Mouse (Mus musculus): ENCODE results near the gene Fosb.

Fosb gene

DNA sequence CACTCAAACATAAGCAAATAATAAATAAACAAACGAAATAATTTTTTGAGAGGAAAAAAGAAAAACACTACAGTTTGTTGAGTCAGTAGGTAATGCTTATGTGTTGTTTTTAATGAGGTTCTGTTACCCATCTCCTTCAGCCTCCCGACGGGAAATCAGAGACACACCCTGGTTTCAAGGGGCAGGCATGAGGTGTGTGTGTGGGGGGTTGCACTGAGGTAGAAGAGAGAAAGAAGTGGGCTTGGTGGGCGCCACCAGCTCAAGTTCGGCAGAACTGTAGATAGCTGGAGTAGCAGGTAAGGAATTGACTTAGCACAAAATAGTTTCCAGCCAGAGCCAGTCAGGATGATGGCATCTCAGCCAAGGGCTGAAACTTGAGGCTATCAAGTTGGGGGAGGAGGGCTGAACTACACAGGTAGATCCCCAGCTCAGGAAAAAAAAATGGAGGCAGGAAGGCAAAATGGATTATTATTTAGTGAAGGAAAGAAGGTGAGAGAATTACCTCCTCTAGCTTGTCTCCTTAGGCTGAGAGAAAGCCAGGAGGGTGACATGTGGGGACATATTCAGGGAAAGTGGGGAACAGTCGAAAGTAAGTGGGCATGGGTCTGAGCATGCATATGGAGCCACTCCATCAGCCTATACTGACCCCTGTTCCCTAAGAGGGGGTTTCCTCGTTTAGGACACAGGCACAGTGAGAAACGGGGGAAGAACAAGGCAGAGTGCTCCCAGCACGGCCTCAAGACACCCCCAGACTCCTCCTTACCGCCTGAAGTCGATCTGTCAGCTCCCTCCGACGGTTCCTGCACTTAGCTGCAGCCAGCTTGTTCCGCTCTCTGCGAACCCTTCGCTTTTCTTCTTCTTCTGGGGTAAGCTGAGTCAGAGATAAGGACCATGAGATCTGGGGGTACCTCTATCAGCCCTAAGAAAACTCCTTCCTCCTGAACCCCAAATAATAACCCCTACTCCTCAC, 3.8 kb downstream of the Fosb start:
- DNase-seq = no peak

DNA sequence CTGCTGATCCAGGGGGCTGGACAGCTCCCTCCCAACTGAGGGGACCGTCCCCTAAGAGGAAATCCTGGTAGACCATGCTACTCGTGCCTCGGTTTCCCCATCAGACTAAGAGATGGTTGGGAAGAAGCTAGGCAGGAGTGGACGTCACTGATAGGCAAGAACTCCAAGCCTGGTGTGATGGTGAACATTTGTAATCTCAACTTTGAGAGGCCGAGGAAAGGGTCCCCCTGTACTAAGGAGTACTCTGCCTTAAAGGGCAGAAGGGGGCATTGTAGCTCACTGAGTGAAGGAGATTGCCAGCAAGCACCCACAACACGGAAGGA, 4.5 kb downstream of the Fosb start:
- no peak for DNase-seq

DNA sequence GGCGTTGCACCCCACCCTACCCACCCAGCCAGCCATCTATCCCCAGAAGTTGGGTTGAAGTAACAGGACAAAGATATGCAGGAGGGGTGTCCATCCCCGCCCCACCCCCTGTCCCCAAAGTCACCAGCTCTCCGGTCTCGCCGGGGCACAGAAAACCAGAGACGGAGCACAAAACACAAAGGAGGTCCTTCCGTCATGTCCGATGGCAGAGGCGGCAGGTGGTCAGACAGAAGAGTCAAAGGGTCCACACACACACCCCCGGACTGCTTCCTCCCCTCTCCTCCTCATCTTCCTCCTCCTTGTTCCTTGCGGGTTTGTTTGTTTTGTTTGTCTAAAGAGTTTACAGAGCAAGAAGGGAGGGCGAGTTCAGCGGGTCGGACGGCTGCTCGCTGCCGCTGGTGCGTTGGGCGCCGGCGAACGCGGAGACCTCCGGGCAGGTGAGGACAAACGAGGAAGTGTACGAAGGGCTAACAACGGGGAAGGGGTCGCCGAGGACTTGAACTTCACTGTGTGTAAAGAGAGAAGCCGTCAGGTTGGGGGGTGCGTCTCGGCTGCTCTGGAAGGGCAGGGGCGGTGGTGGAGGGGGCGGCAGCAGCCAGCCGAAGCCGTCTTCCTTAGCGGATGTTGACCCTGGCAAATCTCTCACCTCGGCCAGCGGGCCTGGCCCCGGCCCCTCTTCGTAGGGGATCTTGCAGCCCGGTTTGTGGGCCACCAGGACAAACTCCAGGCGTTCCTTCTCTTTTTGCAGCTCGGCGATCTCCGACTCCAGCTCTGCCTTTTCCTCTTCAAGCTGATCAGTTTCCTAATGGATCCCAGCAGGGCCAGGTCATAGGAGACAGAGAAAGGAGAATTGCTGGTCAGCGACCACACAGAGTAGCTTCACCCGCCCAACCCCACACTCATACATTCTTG, 5.1 kb downstream of the Fosb start:
- DNase-seq = no peak

DNA sequence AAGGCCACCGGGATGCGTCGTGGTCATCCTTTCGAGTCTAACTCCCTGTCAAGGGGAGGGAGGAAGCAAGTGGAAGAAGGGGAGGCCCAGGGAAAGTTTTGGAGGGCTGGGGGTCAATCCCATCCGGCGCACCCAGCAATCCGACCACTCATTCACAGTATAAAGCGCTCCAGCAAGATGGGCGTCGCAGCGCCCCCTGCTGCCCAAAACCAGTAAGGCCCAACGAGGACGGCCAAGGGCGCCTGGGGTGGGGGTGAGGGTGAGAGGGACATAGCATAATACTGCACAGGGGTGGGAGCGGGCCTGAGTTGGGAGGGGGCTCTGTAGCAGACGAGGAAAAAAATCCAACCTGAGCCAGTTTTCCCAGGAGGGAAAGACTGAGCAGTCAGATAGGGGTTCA, 6.1 kb downstream of the Fosb start:
- DNase-seq = peak; percentile 74 to 86

DNA sequence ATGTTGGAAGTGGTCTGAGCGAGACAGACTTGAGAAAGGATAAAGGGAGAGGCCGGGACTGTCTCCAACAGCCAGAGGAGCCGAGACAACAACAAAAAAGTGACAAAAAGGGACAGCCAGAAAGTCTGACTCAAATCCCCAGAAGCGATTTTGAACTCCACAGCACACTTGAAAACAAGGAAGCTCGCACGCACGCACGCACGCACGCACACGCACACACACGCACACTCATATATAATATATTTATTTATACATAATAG, 6.9 kb downstream of the Fosb start:
- DNase-seq = no peak

DNA sequence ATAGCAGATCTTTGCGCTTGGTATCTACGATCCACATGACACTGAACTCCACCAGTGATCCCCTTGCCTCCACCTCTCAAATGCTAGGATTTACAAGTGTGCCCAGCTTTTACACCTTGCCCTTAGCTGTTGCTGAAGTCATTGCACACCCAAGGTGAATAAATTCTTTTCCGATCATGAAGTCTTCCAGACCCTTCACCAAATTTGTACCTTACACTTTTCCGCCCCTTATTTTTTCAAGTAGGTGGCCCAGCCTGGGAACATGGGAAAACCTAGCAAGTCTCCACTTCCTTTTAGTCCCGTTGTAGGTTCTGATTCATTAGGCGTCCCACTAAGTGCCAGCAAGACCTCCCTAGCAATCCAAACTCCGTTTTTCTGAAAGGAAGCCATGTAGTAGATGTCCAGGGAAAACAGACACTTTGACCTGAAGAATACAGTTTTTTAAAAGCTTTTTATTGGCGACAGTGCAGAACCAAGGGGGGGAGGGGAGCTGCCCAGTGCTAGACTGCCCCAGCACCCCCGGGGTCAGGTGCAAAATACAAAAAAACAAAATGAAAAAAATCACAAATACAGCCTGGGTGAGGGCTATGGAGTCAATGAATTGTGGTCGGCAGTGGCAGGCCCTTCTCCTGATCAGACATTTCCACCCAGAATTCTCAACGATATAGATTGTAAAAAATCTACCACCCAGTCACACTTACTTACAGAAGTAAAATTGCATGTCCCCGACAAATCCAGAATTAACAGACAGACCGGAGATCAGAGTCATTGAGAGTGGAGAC, 7.4 kb downstream of the Fosb start:
- no peak for DNase-seq

DNA sequence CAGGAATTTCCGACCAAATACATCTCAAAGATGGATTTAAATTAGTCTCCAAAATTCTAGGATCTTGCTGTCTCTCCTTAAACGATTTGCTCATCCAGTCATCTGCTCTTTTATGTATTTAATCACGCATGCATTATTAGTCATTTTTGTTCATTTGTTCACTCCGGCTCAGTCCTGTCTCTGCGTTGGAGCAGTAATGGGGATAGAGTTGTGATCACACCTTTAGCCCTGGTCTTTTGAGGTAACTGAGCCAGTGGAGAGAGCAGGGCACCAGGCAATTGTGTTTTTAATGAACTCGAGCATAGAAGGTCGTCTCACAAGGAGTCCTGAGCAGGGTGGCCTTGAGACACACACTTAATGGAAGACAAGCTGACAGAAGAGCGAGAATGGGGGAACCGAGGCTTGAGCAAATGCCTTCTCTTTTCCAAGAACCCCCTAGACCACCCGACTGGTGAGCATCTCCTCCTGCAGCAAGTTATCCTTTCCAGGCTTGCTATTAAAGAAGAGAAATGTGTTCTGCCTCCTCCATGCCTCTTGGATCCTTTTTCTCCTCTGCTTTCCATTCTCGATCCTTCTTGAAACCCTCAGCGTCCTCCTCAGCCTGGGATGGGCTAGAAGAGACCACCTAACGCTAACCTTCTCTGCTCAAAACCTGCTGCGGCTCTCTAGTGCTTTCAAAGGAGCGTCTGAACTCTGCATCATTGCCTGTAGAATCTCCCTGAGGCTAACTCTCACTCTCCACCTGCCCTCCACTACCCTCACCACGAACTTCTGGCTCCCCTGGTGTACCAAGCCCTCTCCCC, 8.2 kb downstream of the Fosb start:
- no peak for DNase-seq

DNA sequence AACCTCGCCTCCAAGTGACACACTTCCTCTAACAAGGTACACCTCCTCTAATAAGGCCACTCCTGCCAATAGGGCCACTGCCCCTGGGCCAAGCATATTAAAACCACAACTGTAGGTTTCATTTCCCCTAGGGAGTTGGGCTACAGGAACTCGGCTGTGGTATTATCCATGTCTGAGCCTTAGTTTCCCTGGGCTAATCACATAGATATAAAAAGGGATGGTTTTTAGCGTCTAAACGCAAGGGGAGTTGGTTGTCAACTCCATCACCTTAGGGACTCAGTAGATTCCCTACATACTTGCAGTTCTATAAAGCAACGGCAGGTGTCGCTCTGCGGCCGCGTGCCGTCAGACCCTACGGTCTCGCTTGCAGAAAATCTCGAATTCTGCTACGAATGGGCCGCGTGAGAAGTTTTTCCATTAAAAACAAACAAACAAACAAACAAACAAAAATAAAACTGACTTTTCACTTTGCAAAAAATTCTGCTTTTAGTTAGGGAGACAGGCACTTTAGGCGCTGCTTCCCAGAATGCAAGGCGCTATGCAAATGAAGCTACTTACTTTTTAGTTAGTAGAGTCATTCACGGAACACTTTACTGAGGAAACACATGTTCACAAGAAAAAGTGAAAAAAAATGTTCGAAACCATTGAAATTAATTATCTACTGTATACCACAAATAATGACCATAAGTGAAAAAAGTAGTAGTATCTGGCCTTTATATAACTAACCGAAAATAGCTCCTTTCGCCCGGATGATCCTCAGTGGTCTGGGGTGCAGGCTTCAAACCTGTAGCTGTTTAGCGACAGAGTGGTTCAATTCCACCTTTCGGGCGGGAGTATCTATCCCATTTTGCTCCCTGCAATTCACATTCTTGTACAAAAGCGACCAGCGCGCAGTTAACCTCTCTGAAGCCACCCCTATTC, 9.1 kb downstream of the Fosb start:
- peak; percentile 69 to 85 for DNase-seq

DNA sequence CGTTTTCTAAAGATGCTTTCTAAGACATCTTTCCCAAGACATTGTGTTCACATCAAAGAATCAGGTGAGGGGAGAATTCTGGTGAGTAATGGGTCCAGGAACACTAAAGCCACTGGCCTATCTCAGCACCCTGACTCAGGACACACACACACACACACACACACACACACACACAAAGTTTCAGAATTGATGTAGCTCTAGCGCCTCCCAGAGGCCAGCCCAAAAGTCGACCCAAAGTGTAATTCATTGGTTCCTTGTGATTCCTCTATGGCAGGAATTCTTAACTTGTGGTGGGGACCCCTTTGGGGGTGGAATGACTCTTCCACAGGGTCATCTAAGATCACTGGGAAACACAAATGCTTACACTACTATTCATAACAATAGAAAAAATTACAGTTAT, 10.7 kb downstream of the Fosb start:
- DNase-seq = peak; percentile 55 to 68

DNA sequence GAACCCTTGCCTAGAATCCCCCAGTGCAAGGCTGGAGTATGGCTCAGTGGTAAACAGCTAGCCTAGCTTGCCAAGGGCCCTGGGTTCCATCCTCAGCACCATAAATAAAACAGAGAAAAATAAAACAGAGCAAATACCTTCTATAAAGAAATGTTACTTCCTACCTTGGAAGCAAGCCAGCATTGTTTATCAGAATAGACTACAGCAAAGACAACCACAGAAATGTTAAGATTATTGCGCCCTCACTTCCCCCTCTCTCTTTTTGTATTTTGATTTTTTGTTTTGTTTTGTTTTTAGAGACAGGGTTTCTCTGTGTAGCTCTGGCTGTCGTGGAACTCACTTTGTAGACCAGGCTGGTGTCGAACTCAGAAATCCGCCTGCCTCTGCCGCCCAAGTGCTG, 12.1 kb downstream of the Fosb start:
- DNase-seq = no peak

DNA sequence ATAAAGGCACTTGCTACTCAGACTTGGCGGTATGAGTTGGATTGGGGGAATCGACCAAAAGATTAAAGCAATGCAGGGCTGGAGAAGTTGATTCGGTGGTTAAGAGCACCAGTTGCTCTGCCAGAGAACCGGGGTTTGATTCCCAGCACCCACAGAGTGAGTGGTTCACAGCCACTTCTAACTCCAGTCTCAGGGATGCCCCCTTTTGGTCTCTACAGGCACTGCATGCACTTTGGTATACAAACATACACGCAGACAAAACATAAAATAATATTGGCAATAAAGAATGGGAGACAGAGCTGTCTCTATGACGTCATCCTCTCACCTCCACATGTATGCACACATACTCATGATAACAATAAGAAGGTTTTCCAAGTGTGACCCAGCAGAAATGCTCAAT, 12.8 kb downstream of the Fosb start:
- no peak for DNase-seq

DNA sequence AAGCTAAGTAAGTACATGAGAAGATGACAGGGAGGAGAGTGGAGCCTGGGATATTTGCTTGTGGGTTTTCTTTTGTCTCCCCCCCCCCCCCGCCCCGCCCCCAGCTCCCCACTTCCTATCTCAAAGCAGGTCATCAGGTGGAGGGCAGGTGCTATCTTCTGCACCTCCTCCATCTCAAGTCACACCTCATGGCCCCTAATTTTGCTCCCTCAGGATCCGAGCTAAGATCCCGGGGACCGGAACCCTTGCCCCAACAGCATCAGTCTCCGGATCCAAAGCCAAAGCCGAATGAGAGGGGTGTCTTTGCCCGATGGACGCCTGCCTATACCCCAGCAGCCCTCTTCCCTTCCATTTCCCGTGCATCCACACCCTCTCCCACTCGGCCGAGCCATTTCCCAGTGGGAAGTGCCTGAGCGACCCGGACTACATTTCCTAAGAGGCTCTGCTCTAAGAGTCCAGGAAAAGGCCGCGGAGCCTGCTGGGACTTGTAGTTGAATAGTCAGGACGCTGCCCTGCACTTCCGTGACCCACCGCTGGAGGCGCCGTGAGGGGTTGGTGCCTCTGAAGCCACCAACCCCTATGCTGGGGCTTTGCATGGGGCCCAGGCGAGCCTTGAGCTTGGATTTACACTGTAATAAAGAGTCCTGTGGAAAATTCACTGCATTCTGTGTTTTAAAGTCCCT, 14.2 kb downstream of the Fosb start:
- DNase-seq = peak; percentile 94 to 97

DNA sequence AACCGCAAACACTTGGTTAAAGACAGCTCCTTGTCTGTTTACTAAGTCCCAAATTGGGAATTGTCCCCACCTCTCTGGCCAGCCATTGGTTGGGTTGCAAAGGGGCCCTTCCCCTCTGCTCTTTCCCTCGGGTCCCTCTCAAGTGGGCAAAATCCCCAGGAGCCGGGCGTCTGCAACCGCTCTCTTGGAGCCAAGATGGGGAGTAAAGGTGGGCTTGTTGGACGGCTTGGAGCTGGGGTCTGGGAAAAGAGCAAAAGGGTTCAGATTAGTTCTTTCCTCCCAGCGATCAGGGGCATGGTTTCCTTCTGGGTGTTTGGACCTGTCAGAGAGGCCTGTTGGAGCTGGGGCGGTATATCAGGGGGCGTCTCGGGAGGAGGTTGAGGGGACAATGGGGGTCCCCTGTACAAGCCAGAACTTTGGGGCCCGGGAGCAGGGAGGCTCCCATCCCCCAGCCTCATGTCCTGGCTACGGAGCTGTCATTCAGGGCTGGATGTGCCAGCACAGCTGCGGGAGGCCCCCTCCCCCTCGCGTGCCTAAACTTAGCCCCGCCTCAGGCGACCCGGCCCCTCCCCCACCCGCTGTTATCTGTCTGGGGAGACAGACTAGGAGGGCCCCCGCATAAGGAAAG, 18.8 kb downstream of the Fosb start:
- DNase-seq = peak; percentile 49 to 67

DNA sequence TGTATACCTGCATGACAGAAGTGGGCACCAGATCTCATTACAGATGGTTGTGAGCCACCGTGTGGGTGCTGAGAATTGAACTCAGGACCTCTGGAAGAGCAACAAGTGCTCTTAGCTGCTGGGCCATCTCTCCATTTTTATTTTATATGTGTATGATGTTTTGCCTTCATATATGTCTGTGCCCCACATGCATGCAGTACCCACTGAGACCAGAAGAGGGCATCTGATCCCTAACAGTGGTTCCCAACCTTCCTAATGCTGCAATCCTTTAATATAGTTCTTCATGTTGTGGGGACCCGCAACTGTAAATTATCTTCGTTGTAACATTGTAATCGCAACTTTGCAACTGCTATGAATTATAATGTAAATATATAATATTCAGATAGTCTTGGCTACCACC, 25.1 kb downstream of the Fosb start:
- peak in 1 of 2 experiments; percentile 75 for DNase-seq

DNA sequence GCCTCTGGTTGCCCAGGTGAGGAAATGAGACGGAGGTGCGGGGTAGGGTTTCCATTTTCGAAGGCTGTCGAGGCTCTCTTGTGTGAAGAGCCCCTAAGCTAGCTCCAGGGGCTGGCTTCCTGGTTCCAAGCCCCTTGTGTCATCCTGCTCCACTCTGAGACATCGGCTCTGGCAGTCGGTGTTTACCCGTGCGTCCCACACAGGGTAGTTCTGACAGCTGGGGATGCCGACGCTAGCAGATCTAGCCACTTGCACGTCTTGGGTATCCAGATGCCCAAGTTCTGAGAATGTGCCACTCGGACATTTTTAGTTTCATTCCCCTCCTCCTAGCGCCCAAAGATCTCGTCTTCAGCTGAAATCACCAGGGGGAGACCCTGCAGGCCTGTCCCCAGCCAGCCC, 26.4 kb downstream of the Fosb start:
- DNase-seq = no peak

DNA sequence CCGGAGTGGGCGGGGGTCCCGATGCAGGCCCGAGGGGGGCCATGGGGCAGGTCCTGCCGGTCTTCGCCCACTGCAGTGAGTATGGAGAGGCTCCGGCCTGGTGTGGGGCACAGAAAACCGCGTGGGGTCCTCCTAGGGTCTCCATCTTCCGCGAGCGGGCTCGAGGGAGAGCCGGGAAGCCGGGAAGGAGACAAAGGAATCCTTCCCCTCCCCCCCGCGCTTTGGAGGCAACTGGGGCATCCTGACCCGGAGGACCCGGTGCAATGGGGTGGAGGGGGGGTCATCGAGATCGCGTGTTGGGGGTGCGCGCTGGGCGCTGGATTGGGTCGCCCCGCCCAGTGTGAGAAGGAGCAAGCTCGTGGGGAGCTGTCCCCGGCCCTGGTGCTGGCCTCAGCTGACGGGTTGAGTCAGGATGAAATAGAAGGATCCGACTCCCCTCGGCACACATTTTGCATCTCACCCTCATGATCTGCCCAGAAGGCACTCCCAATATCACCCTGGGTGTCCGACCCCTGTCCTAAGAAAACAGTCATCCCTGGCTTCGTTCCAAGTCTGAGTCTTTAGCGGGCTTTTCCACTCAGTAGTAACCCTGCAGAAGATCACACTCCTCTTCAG, 27.0 kb downstream of the Fosb start:
- peak; percentile 67 to 76 for DNase-seq

DNA sequence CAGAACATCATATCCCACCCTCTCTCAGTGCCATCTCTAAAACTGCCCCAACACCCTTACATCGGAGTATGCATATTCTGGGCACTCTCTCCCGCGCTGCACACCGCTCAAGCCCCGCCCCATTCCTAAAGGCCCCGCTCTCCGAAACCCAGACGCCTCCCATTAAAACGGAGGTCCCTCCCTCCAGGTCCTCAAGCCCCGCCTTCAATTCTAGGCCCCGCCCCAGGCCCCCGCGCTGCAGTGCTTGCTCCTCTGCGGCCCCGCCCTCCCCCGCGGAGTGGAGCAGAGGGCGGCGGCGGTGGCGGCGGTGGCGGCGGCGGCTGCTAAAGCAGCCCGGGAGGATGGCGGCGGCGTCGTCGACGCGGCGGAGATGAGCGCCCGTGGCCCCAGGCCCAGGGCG, 27.5 kb downstream of the Fosb start, which contains the start of gene Rtn2:
Rtn2 (plus strand) TSS at position 240 of the 400 bp plus-strand sequence.
- DNase-seq = peak; percentile 83 to 84

DNA sequence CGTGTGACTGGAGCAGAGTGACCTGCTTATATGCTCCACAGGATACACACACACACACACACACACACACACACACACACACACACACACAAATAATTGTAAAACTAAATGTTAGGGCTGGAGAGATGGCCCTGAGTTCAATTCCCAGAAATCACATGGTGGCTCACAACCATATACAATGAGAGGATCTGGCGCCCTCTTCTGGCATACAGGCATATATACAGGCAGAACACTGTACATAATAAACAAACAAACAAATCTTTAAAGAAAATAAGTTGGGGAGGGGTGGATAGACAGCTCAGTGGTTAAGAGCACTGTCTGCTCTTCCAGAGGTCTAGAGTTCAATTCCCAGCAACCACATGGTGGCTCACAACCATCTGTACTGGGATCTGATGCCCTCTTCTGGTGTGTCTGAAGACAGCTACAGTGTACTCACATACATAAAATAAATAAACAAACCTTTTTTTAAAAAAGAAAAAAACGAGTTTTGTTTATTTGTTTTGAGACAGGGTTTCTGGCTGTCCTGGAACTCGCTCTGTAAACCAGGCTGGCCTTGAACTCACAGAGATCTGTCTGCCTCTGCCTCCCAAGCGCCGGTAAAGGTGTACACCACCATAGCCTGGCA, 28.1 kb downstream of the Fosb start:
- DNase-seq = peak in 1 of 2 experiments; percentile 48

DNA sequence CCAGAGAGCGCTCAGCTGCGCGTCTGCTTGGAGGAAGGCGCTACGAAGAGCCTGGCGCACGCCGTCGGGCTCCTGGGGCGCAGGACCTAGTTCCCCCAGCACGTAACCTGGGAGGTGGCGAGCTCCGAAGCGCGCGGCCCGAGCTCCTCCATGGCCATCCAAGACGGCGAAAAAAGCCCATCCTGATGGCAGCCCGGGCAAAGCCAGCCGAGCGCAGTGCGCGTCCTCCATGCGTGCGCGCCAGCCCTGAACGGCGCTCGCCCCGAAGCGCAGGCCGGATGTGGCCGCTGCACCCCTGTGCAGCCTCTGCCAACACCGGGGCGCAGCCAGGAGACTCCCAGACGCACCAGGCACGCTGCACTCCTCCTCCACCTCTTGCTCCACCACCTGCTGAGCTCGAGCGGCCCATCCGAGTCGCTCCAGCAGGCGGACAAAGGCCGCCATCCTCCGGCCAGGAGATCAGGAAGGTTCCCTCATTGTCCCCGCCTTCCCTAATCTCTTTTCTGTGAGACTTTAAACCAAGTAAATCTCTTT, 30.2 kb downstream of the Fosb start, which contains the start of gene Ppm1n:
Ppm1n (minus strand) TSS at position 484 of the 534 bp plus-strand sequence.
- DNase-seq = no peak
